Mouse (Mus musculus) liver, embryonic 12.5 days (tissue): ENCODE data around the gene F12. TPM values are rescaled to one million over a fixed set of nuclear protein-coding genes. Genes with fewer than 3 reads are reported as not detected.

Source experiments
- ATAC-seq: fragments of 200-750 bp; cut with Nextera tagmentation; 2 replicates; pipeline ENCODE4 v1.8.0; 2017; ENCODE audit warnings: moderate number of reproducible peaks, mild to moderate bottlenecking, moderate library complexity
- H3K27ac ChIP-seq: fragments of 300-500 bp; sonication (generic); 2 replicates; pipeline ENCODE4 v1.5.1; 2016; ENCODE audit warnings: mild to moderate bottlenecking
- H3K27me3 ChIP-seq: fragments of 300-500 bp; sonication (generic); replicated peaks from 2 replicates; pipeline ENCODE4 v1.6.1; 2016; ENCODE audit warnings: mild to moderate bottlenecking, moderate library complexity
- H3K36me3 ChIP-seq: fragments of 300-500 bp; sonication (generic); 2 replicates; pipeline ENCODE4 v1.6.1; 2016; ENCODE audit warnings: mild to moderate bottlenecking, moderate library complexity
- H3K4me1 ChIP-seq: fragments of 300-500 bp; sonication (generic); 2 replicates; pipeline ENCODE4 v1.6.1; 2016
- H3K4me2 ChIP-seq: fragments of 300-500 bp; sonication (generic); 2 replicates; pipeline ENCODE4 v1.6.1; 2016; ENCODE audit warnings: mild to moderate bottlenecking, moderate library complexity
- H3K4me3 ChIP-seq: fragments of 300-500 bp; sonication (generic); 2 replicates; pipeline ENCODE4 v1.5.1; 2016; ENCODE audit warnings: mild to moderate bottlenecking, moderate library complexity
- H3K9ac ChIP-seq: fragments of 300-500 bp; sonication (generic); 2 replicates; pipeline ENCODE4 v1.6.1; 2016; ENCODE audit warnings: mild to moderate bottlenecking, moderate library complexity
- H3K9me3 ChIP-seq: fragments of 300-500 bp; sonication (generic); replicated peaks from 2 replicates; pipeline ENCODE4 v1.6.1; 2016; ENCODE audit warnings: mild to moderate bottlenecking, moderate library complexity
- WGBS: fragments of 180-500 bp; shearing (Covaris S2); methylation state at CpG from one replicate; pipeline ENCODE4 v1.1.7; 2016; ENCODE audit not compliant: insufficient replicate concordance; 5-methylcytosine and 5-hydroxymethylcytosine counted together
- polyA plus RNA-seq: library from polyadenylated mRNA; unstranded; fragments of >200 nt; fragmentation: Nextera tagmentation; extraction: Ambion mirVana; gene quantifications from 2 replicates; pipeline ENCODE4 v1.2.1, GENCODE M21; 2016

The F12 gene
- 55.9 and 57.0 TPM in 2 replicates for polyA plus RNA-seq

GRCm38 (mm10) chr13:55426613-55427012 is at the start of gene F12:
TSS of gene F12 (minus strand) at chr13:55426793.
- no peaks in the 10 kb centered on the region for H3K36me3 ChIP-seq
- peak within 1 kb of the TSS; percentile 22; the same call in 1 of the 2 replicates for H3K9ac ChIP-seq
- H3K9me3 ChIP-seq, result no peaks in the 10 kb centered on the region
- H3K4me3 ChIP-seq, result peak within 1 kb of the TSS; percentile 28
- peaks cover 38% of the 10 kb centered on the region for H3K27me3 ChIP-seq
- H3K4me1 ChIP-seq, result 0 out of 2 replicates have a peak, but pooled peaks cover 5% of the 10 kb centered on the region
- WGBS, result 71% methylated on average over 10 of the region's 10 CpGs
- H3K4me2 ChIP-seq, result peak within 1 kb of the TSS; percentile 40
- 0 out of 2 replicates have a peak within 1 kb of the TSS, but pooled peaks have one; percentile 6 for H3K27ac ChIP-seq
- no peak for ATAC-seq

- peaks cover 68% of the 10 kb centered on the region for H3K27me3 ChIP-seq
- WGBS, result 82% methylated on average over 8 of the region's 8 CpGs
- ATAC-seq, result no peak
- H3K4me2 ChIP-seq, result no peak overlapping the region
- H3K36me3 ChIP-seq, result peaks cover 38% of the 10 kb centered on the region
- no peak overlapping the region for H3K9ac ChIP-seq
- H3K4me3 ChIP-seq, result no peak overlapping the region
- H3K4me1 ChIP-seq, result peaks cover 24% of the 10 kb centered on the region
- H3K9me3 ChIP-seq, result no peaks in the 10 kb centered on the region
- H3K27ac ChIP-seq, result no peak overlapping the region
Observed at GRCm38 (mm10) chr13:55476256-55476655, 49.7 kb upstream of the F12 start.

GRCm38 (mm10) chr13:55475750-55476149 is 49.2 kb upstream of the F12 start:
- peaks cover 33% of the 10 kb centered on the region for H3K36me3 ChIP-seq
- 69% methylated on average over 5 of the region's 5 CpGs for WGBS
- H3K27me3 ChIP-seq, result peaks cover 69% of the 10 kb centered on the region
- H3K4me3 ChIP-seq, result no peak overlapping the region
- H3K4me2 ChIP-seq, result no peak overlapping the region
- no peaks in the 10 kb centered on the region for H3K9me3 ChIP-seq
- no peak for ATAC-seq
- H3K4me1 ChIP-seq, result peaks cover 28% of the 10 kb centered on the region
- H3K27ac ChIP-seq, result no peak overlapping the region
- no peak overlapping the region for H3K9ac ChIP-seq

- H3K9ac ChIP-seq, result no peak overlapping the region
- H3K36me3 ChIP-seq, result peaks cover 23% of the 10 kb centered on the region
- peaks cover 28% of the 10 kb centered on the region for H3K4me1 ChIP-seq
- no peak overlapping the region for H3K27ac ChIP-seq
- H3K4me3 ChIP-seq, result no peak overlapping the region
- 58% methylated on average over 5 of the region's 5 CpGs for WGBS
- H3K4me2 ChIP-seq, result no peak overlapping the region
- no peak for ATAC-seq
- H3K9me3 ChIP-seq, result no peaks in the 10 kb centered on the region
- H3K27me3 ChIP-seq, result peaks cover 75% of the 10 kb centered on the region
Observed at GRCm38 (mm10) chr13:55474621-55475069, 48.1 kb upstream of the F12 start.

GRCm38 (mm10) chr13:55473961-55474360 is 47.4 kb upstream of the F12 start:
- no peak for ATAC-seq

GRCm38 (mm10) chr13:55473076-55473831 is 46.7 kb upstream of the F12 start:
- Histone ChIP-seq H3K9ac (peak overlapping the region; percentile 55; the same call in 1 of the 2 replicates), H3K4me1 (peaks cover 24% of the 10 kb centered on the region), H3K9me3 (no peaks in the 10 kb centered on the region), H3K36me3 (peaks cover 23% of the 10 kb centered on the region), H3K27ac (no peak overlapping the region), H3K4me3 (peak overlapping the region; percentile 65), H3K4me2 (peak overlapping the region; percentile 96), H3K27me3 (peaks cover 89% of the 10 kb centered on the region)
- ATAC-seq, result no peak
- WGBS, result 23% methylated on average over 18 of the region's 18 CpGs

More at GRCm38 (mm10) chr13:55473961-55474360, 47.4 kb upstream of the F12 start:
- H3K9me3 ChIP-seq, result no peaks in the 10 kb centered on the region
- peaks cover 82% of the 10 kb centered on the region for H3K27me3 ChIP-seq
- no peak overlapping the region for H3K27ac ChIP-seq
- peaks cover 23% of the 10 kb centered on the region for H3K36me3 ChIP-seq
- WGBS, result 72% methylated on average over 11 of the region's 11 CpGs
- H3K4me1 ChIP-seq, result peaks cover 28% of the 10 kb centered on the region
- no peak overlapping the region for H3K4me2 ChIP-seq
- H3K9ac ChIP-seq, result no peak overlapping the region
- H3K4me3 ChIP-seq, result no peak overlapping the region

GRCm38 (mm10) chr13:55472132-55473022 is 45.8 kb upstream of the F12 start:
- H3K4me2 ChIP-seq, result peak overlapping the region; percentile 96
- peak overlapping the region; percentile 65 for H3K4me3 ChIP-seq
- H3K9ac ChIP-seq, result peak overlapping the region; percentile 55
- WGBS, result under 1% methylated on average over 103 of the region's 103 CpGs
- peaks cover 23% of the 10 kb centered on the region for H3K36me3 ChIP-seq
- ATAC-seq, result peak; percentile 21; the same call in 1 of the 2 replicates
- no peak overlapping the region for H3K27ac ChIP-seq
- H3K4me1 ChIP-seq, result peaks cover 24% of the 10 kb centered on the region
- H3K27me3 ChIP-seq, result peaks cover 97% of the 10 kb centered on the region
- H3K9me3 ChIP-seq, result no peaks in the 10 kb centered on the region

- Histone ChIP-seq H3K27me3 (peaks cover 100% of the 10 kb centered on the region), H3K4me3 (peak overlapping the region; percentile 65), H3K9ac (peak overlapping the region; percentile 55), H3K4me1 (peaks cover 24% of the 10 kb centered on the region), H3K4me2 (peak overlapping the region; percentile 96), H3K27ac (no peak overlapping the region), H3K36me3 (peaks cover 23% of the 10 kb centered on the region), H3K9me3 (no peaks in the 10 kb centered on the region)
- 3% methylated on average over 31 of the region's 31 CpGs for WGBS
- peak; percentile 8; the same call in 1 of the 2 replicates for ATAC-seq
Observed at GRCm38 (mm10) chr13:55471819-55472131, 45.2 kb upstream of the F12 start.

- H3K9ac ChIP-seq, result peak overlapping the region; percentile 55
- H3K4me3 ChIP-seq, result peak overlapping the region; percentile 65
- no peaks in the 10 kb centered on the region for H3K9me3 ChIP-seq
- ATAC-seq, result peak; percentile 44
- H3K4me1 ChIP-seq, result peaks cover 24% of the 10 kb centered on the region
- no peak overlapping the region for H3K27ac ChIP-seq
- H3K27me3 ChIP-seq, result peaks cover 100% of the 10 kb centered on the region
- peak overlapping the region; percentile 96 for H3K4me2 ChIP-seq
- 2% methylated on average over 54 of the region's 54 CpGs for WGBS
- H3K36me3 ChIP-seq, result peaks cover 19% of the 10 kb centered on the region
Observed at GRCm38 (mm10) chr13:55471156-55471818, 44.7 kb upstream of the F12 start.

- Histone ChIP-seq H3K4me1 (peaks cover 24% of the 10 kb centered on the region), H3K4me3 (no peak overlapping the region), H3K27ac (no peak overlapping the region), H3K4me2 (no peak overlapping the region), H3K36me3 (peaks cover 10% of the 10 kb centered on the region), H3K9ac (no peak overlapping the region), H3K27me3 (peaks cover 100% of the 10 kb centered on the region), H3K9me3 (no peaks in the 10 kb centered on the region)
- ATAC-seq, result no peak
- 62% methylated on average over 9 of the region's 9 CpGs for WGBS
Observed at GRCm38 (mm10) chr13:55470372-55470771, 43.8 kb upstream of the F12 start.

- Histone ChIP-seq H3K4me1 (peaks cover 33% of the 10 kb centered on the region), H3K4me2 (no peak overlapping the region), H3K9me3 (no peaks in the 10 kb centered on the region), H3K27me3 (peaks cover 100% of the 10 kb centered on the region), H3K4me3 (no peak overlapping the region), H3K36me3 (0 out of 2 replicates have a peak, but pooled peaks cover 2% of the 10 kb centered on the region), H3K27ac (no peak overlapping the region), H3K9ac (no peak overlapping the region)
- ATAC-seq, result no peak
- WGBS, result 38% methylated on average over 13 of the region's 13 CpGs
Observed at GRCm38 (mm10) chr13:55468851-55469560, 42.4 kb upstream of the F12 start.
